Mouse (Mus musculus) kidney, adult 11 months (tissue): ENCODE results near the gene Arhgap45.

ENCODE experiments used
- DNase-seq: peaks from one replicate; pipeline ENCODE4 v3.0.0; 2022

Arhgap45 gene

DNA sequence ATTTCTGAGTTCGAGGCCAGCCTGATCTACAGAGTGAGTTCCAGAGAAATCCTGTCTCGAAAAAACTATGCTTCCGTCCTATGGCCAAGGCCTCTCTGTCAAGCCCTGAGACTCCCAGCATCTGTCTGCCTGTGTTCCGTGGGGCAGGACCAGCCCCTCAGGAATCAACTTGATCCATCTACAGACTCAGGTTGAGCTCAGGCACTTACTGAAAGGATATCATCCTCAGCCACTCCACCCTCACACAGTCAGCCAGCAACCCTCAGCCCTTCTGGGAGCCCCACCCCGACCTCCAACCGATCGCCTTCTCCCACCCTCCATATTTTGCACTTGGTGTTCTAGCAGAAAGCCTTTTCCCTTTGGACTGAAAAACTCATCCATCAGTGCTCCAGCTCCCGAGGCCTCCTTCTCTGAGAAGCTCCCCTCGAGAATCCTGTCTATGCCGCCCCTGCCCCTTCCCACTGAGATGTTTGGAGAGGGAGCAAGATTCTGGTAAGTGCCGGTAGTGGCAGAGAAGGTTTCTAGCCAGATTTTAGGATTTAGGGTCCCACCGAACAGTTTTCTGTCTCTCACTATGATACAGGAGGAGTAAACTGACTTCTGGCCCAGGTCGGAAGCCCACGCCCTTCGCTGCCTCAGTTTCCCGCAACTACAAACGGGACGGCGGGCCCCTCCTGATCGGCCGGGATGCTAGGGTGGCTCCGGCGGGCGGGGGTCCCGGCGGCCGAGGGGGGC is 28.5 kb upstream of the Arhgap45 start:
- no peak for DNase-seq

- DNase-seq: peak; percentile 63
These were observed 27.8 kb upstream of the Arhgap45 start, which contains the start of gene Cnn2 for GRCm38 (mm10) chr10:79988506-79989271. Gene Cnn2, plus strand, starts transcription at chr10:79988584.

GRCm38 (mm10) chr10:79989272-79989786 is 27.1 kb upstream of the Arhgap45 start:
- DNase-seq: no peak

DNA sequence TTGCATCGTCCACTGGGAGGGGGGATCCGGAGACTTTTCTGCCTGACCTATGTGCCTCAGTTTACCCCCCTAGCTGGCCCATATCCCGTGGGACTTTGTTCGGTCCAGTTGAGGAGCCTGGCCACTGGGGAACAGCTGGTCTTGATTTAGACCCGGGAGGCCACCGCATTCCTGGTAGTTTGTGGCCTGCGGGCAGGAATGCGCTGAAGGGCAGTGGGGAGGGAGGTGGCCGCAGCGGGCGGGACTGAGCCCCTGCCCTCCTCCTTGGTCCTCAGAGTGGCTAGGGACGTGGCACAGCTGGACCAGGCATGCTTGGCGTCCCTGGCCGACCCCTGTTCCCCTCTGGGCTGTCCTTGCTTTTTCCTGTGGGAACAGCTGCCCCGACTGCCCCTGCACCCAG is 26.6 kb upstream of the Arhgap45 start:
- no peak for DNase-seq

- no peak for DNase-seq
These were observed 25.4 kb upstream of the Arhgap45 start for GRCm38 (mm10) chr10:79991099-79991498.

DNA sequence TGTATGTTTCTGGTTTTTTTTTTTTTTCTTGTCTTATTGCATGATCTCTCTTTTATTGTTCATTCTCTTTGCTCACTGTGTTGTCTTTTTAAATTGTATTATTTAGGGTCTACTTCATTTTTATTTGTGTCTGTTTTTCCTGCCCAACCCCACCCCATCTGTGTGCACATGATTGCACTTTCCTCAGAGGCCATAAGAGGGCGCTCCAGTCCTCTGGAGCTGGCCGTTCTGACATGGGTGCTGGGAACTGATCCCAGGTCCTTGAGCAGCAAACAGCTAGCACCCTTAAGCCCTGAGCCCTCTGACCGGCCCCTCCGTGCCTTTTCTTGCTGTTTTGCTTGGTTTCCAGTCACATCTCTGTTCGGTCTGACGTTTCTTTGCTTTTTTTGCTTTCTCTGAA is 24.9 kb upstream of the Arhgap45 start:
- no peak for DNase-seq

DNA sequence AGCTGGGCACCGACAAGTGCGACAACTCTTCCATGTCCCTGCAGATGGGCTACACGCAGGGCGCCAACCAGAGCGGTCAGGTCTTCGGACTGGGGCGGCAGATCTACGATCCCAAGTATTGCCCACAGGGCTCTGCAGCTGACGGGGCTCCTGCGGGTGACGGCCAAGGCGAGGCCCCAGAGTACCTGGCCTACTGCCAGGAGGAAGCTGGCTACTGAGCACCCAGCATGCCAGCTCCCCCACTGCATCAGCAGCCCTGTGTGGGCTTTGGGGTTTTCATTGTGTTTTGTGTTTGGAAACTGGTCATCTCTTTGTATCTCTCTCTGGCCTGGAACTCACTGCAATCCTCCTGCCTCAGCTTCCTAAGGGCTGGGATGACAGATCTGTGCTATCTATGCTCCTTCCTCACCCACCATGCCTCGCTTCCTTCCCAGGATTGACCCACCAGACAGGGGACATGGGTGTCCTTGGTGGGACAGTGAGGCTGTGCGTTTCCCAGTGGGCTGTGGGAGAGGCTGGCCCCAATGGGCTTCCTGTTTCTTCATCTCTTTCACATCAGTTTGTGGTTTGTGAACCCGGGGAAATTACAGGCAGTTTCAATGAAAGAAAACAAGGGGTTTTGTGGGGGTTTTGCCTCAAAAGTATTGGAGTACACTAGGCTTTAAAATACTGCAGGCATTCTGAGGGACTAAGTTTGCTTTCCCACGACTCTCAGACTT is 21.9 kb upstream of the Arhgap45 start:
- no peak for DNase-seq

DNA sequence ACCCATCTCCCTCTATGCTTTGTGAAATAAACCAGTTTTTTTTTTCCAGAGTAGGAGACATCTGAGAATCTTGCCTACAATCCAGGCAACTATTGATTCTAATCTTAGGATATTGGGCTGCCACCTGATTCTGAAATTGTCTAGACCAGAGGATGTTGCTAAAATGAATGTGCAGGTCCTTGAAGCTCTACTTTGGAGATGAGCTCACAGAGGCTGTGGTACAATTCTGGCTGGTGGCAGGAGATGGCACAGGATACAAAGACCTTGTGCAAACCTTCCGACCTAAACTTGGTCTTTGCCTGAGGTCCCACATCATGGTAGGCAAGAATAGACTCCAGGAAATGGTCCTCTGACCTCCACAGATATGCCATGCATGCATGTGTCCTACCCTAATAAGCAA is 20.8 kb upstream of the Arhgap45 start:
- no peak for DNase-seq

DNA sequence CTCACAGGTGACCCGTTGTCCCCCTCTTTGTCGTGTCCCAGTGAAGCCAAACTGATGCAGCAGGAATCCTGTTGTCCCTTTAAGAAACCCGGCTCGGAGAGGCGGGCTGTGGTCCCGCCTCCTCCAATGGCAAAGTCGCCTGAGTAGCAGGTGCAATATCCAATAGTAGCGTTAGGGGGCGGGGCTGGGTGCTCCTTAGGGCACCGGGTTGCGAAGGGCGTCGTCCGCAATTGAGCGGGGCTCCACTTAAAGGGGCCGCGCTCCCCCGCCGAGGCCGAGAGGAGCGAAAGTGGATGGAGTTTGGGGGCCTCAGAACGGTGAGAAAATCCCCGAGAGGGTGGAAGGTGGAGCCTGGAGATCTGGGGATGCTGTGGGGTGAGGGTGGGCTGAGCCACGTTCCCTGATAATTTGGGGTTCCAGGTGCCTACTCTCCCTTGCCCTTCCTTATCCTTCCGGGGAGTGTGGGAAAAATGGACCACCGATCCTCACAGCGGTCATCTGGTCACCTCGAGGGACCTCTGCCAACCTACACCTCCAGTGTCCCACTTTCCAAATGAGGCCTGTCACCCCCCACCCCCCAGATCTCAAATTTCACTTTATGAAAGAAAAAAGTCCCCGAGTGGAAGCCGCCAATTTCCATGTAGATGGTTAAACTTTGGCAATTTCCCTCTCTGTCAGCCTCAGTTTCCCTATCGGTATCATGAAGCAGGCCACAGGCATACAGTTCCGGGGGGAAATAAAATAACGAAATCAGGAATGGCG is 20.0 kb upstream of the Arhgap45 start, which contains the start of gene Abca7:
Abca7 (plus strand) TSS at position 223 of the 762 bp plus-strand sequence.
- DNase-seq: peak; percentile 93

DNA sequence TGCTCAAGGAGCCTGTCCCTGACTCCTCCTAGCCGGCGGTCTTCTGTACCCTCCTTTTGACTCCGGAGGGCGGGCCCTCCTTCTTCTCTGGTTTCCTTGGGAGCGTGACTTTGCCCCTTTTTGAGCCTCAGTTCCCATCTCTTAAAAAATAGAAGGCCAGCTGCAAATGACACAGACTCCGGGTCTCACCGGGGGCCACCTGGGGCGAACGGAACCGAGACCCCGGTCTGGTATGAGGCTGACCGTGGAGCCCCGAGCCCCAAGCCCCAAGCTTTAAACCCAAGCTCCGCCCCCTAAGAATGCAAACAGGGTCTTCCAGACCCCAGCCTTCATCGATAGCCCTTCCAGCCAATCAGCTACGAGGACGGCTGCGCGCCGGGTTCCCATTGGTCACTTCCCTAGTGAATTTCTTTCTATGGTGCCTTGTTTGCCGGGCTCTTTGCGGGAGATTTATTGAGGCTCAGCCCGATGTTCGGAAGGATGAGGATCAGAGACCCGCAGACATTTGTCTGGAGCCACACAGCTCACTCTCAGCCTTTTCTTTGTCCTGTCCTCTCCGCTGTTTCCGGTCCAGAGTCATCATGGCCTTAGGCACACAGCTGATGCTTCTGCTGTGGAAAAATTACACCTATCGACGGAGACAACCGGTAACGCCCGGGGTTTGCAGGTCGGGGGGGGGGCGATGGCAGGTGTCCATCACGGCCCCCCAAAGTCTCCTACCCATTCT is 19.3 kb upstream of the Arhgap45 start:
- peak; percentile 69 for DNase-seq

DNA sequence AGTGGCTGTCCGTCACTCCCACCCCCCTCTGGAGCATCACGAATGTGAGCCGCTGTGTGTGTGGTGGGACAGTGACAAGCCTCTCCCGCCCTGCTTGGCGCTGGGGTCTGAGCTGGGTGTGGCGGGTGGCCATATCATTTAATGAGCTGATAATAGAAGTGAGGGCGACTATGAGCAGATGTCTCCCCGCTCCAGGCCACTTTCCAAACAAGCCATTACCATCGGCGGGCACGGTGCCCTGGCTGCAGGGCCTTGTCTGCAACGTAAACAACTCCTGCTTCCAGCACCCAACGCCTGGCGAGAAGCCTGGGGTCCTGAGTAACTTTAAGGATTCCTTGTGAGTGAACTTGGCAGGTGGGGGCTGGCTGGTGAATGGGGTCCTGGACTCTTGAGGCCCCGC is 18.6 kb upstream of the Arhgap45 start:
- DNase-seq: no peak

DNA sequence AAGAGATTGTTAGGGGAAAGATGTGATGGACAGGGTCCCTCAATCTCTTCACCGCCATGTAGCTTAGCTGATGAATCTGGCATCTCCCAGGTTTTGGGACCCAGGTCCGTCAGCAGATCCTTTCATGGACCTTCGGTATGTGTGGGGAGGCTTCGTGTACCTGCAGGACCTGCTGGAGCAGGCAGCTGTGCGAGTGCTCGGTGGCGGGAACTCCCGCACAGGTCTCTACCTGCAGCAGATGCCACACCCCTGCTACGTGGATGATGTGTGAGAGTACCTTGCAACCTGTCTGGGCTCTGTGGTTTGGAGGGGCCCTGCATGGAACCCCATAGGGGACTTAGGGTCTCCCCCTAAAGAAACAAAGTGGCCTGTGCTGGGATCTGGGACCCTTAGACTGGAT is 14.5 kb upstream of the Arhgap45 start:
- no peak for DNase-seq

DNA sequence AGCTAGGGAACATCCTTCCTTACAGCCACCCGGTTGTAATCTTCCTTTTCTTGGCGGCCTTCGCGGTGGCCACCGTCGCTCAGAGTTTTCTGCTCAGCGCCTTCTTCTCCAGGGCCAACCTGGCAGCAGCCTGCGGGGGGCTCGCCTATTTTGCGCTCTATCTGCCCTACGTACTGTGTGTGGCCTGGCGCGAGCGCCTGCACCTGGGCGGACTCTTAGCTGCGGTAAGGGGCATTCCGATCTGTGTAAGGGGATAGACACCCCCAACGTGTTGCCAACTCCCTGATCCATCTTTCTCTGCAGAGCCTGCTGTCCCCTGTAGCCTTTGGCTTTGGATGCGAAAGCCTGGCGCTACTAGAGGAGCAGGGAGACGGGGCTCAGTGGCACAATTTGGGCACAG is 13.6 kb upstream of the Arhgap45 start:
- DNase-seq: no peak

- DNase-seq: no peak
These were observed 12.8 kb upstream of the Arhgap45 start for GRCm38 (mm10) chr10:80003374-80004232.

- DNase-seq: no peak
These were observed 12.2 kb upstream of the Arhgap45 start for GRCm38 (mm10) chr10:80004233-80004705.

- no peak for DNase-seq
These were observed 4.7 kb upstream of the Arhgap45 start for GRCm38 (mm10) chr10:80011740-80012139.

- DNase-seq: no peak
These were observed 2.8 kb upstream of the Arhgap45 start for GRCm38 (mm10) chr10:80013609-80014008.

DNA sequence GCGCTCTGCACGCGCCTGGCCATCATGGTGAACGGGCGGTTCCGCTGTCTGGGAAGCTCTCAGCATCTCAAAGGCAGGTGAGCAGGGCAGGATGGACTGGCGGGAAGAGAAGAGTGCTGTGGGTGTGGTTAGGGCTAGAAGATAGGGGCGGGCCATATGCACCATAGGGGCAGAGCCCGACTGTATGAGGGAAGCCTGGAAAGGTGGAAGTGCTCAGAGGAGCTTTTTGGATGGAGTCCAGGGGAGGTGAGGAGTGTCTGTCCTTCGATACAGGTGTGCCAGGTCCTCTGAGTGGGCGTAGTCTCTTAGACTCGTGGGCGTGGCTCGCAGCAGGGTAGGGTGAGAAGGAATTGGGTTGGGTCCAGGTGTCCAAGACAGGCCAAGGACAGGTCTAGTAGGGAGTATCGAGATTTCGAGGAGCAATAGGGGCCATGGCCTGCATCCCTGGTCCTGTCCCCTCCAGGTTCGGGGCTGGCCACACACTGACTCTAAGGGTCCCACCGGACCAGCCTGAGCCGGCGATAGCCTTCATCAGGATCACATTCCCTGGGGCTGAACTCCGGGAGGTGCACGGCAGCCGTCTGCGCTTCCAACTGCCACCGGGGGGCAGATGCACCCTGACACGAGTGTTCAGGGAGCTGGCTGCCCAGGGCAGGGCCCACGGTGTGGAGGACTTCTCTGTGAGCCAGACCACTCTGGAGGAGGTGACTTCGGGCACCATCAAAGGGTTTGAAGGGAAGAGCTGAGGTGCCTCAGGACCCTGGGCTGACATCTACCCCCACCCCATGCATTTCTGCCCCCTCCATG is 1.8 kb upstream of the Arhgap45 start:
- DNase-seq: no peak

DNA sequence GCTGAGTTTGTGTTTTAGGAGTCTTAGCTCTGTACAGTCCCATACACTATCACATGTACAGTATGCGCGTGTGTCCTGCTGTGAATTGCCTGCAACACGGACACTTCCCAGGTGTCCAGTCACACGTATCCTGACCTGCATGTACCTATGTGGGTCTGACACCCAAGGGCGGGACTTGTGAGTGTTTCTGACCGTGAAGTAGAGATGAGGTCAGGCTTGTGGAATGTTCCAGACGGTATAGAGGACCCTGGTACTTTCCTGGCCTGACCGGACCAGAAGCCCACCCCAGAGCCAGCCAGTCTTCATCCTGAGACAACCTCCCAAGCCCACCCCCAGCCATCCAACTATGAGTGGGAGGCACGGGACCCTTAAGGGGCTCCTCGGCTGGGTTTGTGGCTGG is 870 bp upstream of the Arhgap45 start:
- no peak for DNase-seq

DNA sequence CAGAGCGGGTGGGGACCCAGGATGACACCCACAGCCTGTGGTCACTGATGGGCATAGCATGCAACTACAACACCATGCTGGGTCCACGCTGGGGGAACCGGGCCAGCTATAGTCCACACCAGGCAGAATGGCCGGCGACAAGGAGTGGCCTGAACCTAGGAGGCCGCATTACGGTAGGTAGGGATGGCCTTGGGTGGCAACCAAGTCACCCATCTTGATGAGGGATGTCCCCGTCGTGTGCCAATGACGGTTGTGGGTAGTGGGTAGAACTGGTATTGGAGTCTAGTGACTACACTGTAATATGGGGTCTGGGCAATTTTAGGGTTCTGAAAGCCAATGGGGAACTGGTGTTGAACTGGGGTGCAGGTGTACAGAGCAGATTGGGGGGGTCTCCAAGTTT is 478 bp downstream of the Arhgap45 start:
- no peak for DNase-seq
